Mouse (Mus musculus) CH12.LX (cell line): Measurements from ENCODE around the gene Abhd16a. TPM values are rescaled to one million over a fixed set of nuclear protein-coding genes. Genes with fewer than 3 reads are reported as not detected.

Experiments used
- DNase-seq: peaks from one replicate; pipeline ENCODE4 v3.0.0-alpha.2; 2013; ENCODE audit errors: extremely low read depth
- H3K27ac ChIP-seq: 2 replicates; pipeline ENCODE4 v1.5.1; 2012; ENCODE audit warnings: low read depth, mild to moderate bottlenecking, control low read depth, moderate library complexity; ENCODE audit not compliant: insufficient read depth
- H3K27me3 ChIP-seq: replicated peaks from 2 replicates; pipeline ENCODE3; 2012; ENCODE audit warnings: inconsistent platforms
- H3K36me3 ChIP-seq, 2 experiments: replicated peaks in 1 of 2; 2 replicates each; pipeline versions ENCODE3 to v1.6.1; 2012; ENCODE audit warnings: inconsistent platforms in 1 of 2, low read length in 1 of 2, mild to moderate bottlenecking in 1 of 2, mixed read lengths in 1 of 2, moderate library complexity in 1 of 2; ENCODE audit not compliant: control insufficient read depth in 1 of 2, insufficient read depth in 1 of 2
- H3K4me1 ChIP-seq, 2 experiments: 2 replicates each; pipeline ENCODE4 v1.6.1; 2012; ENCODE audit warnings: inconsistent platforms in 1 of 2, moderate library complexity in 1 of 2; ENCODE audit not compliant: insufficient read depth in 2 of 2, control insufficient read depth in 1 of 2
- H3K4me2 ChIP-seq: 2 replicates; pipeline ENCODE4 v1.6.1; 2012; ENCODE audit warnings: low read depth, mild to moderate bottlenecking, control low read depth; ENCODE audit not compliant: poor library complexity, insufficient read depth, severe bottlenecking
- H3K4me3 ChIP-seq, 3 experiments: fragments of 150-350 bp in 1 of 3; sonication (generic) in 1 of 3; replicated peaks in 1 of 3; 2 replicates each; pipeline versions ENCODE3 to v1.5.1; 2011 to 2012; ENCODE audit warnings: low read depth in 2 of 3, low read length in 2 of 3, mild to moderate bottlenecking in 2 of 3, moderate library complexity in 2 of 3, control low read depth in 1 of 3, improper control_type of control experiment in 1 of 3, inconsistent platforms in 1 of 3, mixed read lengths in 1 of 3; ENCODE audit not compliant: poor library complexity in 1 of 3
- H3K79me2 ChIP-seq: replicated peaks from 2 replicates; pipeline ENCODE4 v1.6.1; 2012; ENCODE audit warnings: mild to moderate bottlenecking, moderate library complexity; ENCODE audit not compliant: control insufficient read depth, poor library complexity, insufficient read depth, severe bottlenecking; ENCODE audit errors: extremely low read depth
- H3K9ac ChIP-seq: 2 replicates; pipeline ENCODE4 v1.6.1; 2012; ENCODE audit warnings: low read depth, mild to moderate bottlenecking, control low read depth, moderate library complexity; ENCODE audit not compliant: insufficient read depth
- H3K9me3 ChIP-seq: replicated peaks from 2 replicates; pipeline ENCODE3; 2012; ENCODE audit warnings: low read length, inconsistent platforms, mixed read lengths
- BHLHE40 ChIP-seq: IDR thresholded peaks from 2 replicates; pipeline ENCODE4 v1.6.1; 2011; ENCODE audit warnings: mild to moderate bottlenecking, low read depth, low read length, improper control_type of control experiment
- CHD2 ChIP-seq: IDR thresholded peaks from 2 replicates; pipeline ENCODE4 v1.6.1; 2011; ENCODE audit warnings: low read length, improper control_type of control experiment
- CTCF ChIP-seq, 2 experiments: IDR thresholded peaks in 1 of 2; conservative IDR thresholded peaks in 1 of 2; 2 replicates each; pipeline ENCODE4 v1.5.1; 2011 to 2012; ENCODE audit warnings: low read depth in 2 of 2, low read length in 2 of 2, improper control_type of control experiment in 1 of 2, inconsistent platforms in 1 of 2, mild to moderate bottlenecking in 1 of 2, moderate library complexity in 1 of 2
- ELF1 ChIP-seq: IDR thresholded peaks from 2 replicates; pipeline ENCODE4 v1.6.1; 2014; ENCODE audit warnings: low read depth, mild to moderate bottlenecking, inconsistent platforms, low read length, improper control_type of control experiment
- EP300 ChIP-seq: IDR thresholded peaks from 2 replicates; pipeline ENCODE4 v1.6.1; 2011; ENCODE audit warnings: low read length, improper control_type of control experiment
- GABPA ChIP-seq: IDR thresholded peaks from 2 replicates; pipeline ENCODE4 v1.6.1; 2012; ENCODE audit warnings: low read depth, low read length, improper control_type of control experiment, inconsistent platforms; ENCODE audit not compliant: insufficient replicate concordance
- HCFC1 ChIP-seq: IDR thresholded peaks from 2 replicates; pipeline ENCODE4 v1.6.1; 2012; ENCODE audit warnings: low read depth, mild to moderate bottlenecking, inconsistent platforms, low read length, improper control_type of control experiment
- IRF4 ChIP-seq: IDR thresholded peaks from 2 replicates; pipeline ENCODE4 v1.6.1; 2014; ENCODE audit warnings: low read depth, mild to moderate bottlenecking, inconsistent platforms, low read length, improper control_type of control experiment
- JUN ChIP-seq: IDR thresholded peaks from 2 replicates; pipeline ENCODE4 v1.6.1; 2011; ENCODE audit warnings: low read depth, mild to moderate bottlenecking, low read length, improper control_type of control experiment, moderate library complexity; ENCODE audit not compliant: insufficient read depth
- JUND ChIP-seq: conservative IDR thresholded peaks from 2 replicates; pipeline ENCODE4 v1.6.1; 2011; ENCODE audit warnings: low read depth, low read length, improper control_type of control experiment
- KAT2A ChIP-seq: IDR thresholded peaks from 2 replicates; pipeline ENCODE4 v1.6.1; 2012; ENCODE audit warnings: low read length, improper control_type of control experiment, inconsistent platforms; ENCODE audit not compliant: insufficient replicate concordance
- MAFK ChIP-seq: IDR thresholded peaks from 2 replicates; pipeline ENCODE4 v1.6.1; 2011; ENCODE audit warnings: low read length, improper control_type of control experiment; ENCODE audit not compliant: insufficient replicate concordance
- MAZ ChIP-seq: IDR thresholded peaks from 2 replicates; pipeline ENCODE4 v1.6.1; 2012; ENCODE audit warnings: low read depth, mild to moderate bottlenecking, inconsistent platforms, low read length, improper control_type of control experiment, moderate library complexity
- MEF2A ChIP-seq: IDR thresholded peaks from 2 replicates; pipeline ENCODE4 v1.6.1; 2014; ENCODE audit warnings: low read depth, mild to moderate bottlenecking, inconsistent platforms, low read length, improper control_type of control experiment, borderline replicate concordance
- MXI1 ChIP-seq: IDR thresholded peaks from 2 replicates; pipeline ENCODE4 v1.6.1; 2011; ENCODE audit warnings: mild to moderate bottlenecking, low read depth, low read length, improper control_type of control experiment
- PAX5 ChIP-seq: IDR thresholded peaks from 2 replicates; pipeline ENCODE4 v1.6.1; 2012; ENCODE audit warnings: low read length, inconsistent platforms, mixed read lengths
- POLR2AphosphoS2 ChIP-seq: IDR thresholded peaks from 2 replicates; pipeline ENCODE4 v1.6.1; 2011; ENCODE audit warnings: low read depth, low read length, improper control_type of control experiment
- RAD21 ChIP-seq: IDR thresholded peaks from 2 replicates; pipeline ENCODE4 v1.6.1; 2011; ENCODE audit warnings: low read depth, mild to moderate bottlenecking, low read length, improper control_type of control experiment, moderate library complexity
- SIN3A ChIP-seq: IDR thresholded peaks from 2 replicates; pipeline ENCODE4 v1.6.1; 2012; ENCODE audit warnings: low read length, improper control_type of control experiment, inconsistent platforms
- SMC3 ChIP-seq: IDR thresholded peaks from 2 replicates; pipeline ENCODE4 v1.6.1; 2011; ENCODE audit warnings: low read depth, low read length, improper control_type of control experiment
- TBP ChIP-seq: conservative IDR thresholded peaks from 2 replicates; pipeline ENCODE4 v1.6.1; 2011; ENCODE audit warnings: low read depth, low read length, improper control_type of control experiment
- UBTF ChIP-seq: IDR thresholded peaks from 2 replicates; pipeline ENCODE4 v1.6.1; 2012; ENCODE audit warnings: low read depth, mild to moderate bottlenecking, inconsistent platforms, low read length, improper control_type of control experiment, moderate library complexity
- USF2 ChIP-seq: conservative IDR thresholded peaks from 2 replicates; pipeline ENCODE4 v1.6.1; 2011; ENCODE audit warnings: low read depth, low read length, improper control_type of control experiment
- ZKSCAN1 ChIP-seq: IDR thresholded peaks from 2 replicates; pipeline ENCODE4 v1.6.1; 2012; ENCODE audit warnings: low read depth, inconsistent platforms, low read length, improper control_type of control experiment, borderline replicate concordance
- ZNF384 ChIP-seq: IDR thresholded peaks from 2 replicates; pipeline ENCODE4 v1.6.1; 2012; ENCODE audit warnings: low read depth, low read length, improper control_type of control experiment, inconsistent platforms
- dilution Hi-C: fragments of 300-500 bp; cut with MboI; formaldehyde crosslinking; loops from 2 replicates; pipeline ENCODE4 v1.14.3; 2020; ENCODE audit warnings: low sequenced_read_pairs; ENCODE audit not compliant: extremely low pct_unique_long_range_greater_than_20kb, extremely low pct_ligation_motif_present
- in situ Hi-C: fragments of 300-500 bp; cut with MboI; formaldehyde crosslinking; loops from 3 replicates; pipeline ENCODE4 v1.14.3; 2019; ENCODE audit warnings: low sequenced_read_pairs, low pct_ligation_motif_present, low pct_unique_long_range_greater_than_20kb, mixed read lengths
- polyA plus RNA-seq: library from polyadenylated mRNA; unstranded; fragments of >175 nt; gene quantifications from 2 replicates; pipeline ENCODE4 v1.2.1, GENCODE M21; 2012; ENCODE audit warnings: low read depth; ENCODE audit not compliant: insufficient read length
- total RNA-seq, 2 experiments: library from RNA; depleted of rRNA; stranded (reverse); fragments of 300-350 nt in 1 of 2; fragments of >200 nt in 1 of 2; gene quantifications; 2 replicates each; pipeline ENCODE4 v1.2.3; 2012 to 2014

The Abhd16a gene
- total and polyA plus RNA-seq, 3 experiments: 11.6 to 16.6 (median 15.3) TPM

DNA sequence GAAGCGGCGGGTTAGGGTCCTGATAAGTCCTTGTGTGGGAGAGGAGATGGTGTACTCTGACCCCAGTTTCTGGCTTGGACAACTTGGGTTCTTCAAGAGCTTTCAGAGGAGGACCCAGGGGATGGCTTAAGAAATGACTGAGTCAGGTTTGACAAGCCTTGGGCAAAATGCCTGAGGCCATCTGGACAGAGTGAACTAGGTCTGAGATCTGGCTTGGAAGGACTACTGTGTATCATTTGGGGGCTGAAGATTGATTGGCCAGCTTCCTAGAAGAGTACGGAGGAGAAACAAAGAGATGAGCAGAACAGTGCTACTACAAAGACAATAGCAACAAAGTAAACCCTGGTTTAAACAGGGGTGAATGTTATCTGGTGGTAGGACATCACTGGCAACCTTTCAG is 25.6 kb upstream of the Abhd16a start:
- no peak for TF ChIP-seq RAD21
- TF ChIP-seq BHLHE40: no peak
- TF ChIP-seq SMC3: no peak
- TF ChIP-seq CTCF (conservative IDR thresholded peaks at IDR 0.05 in 1 of 2, IDR thresholded peaks at IDR 0.05 in 1 of 2; ENCODE audit: low read depth in 2 of 2, low read length in 2 of 2): no peak
- TF ChIP-seq KAT2A: no peak
- no peak for TF ChIP-seq ELF1
- no peak for TF ChIP-seq MAFK
- no peak for TF ChIP-seq HCFC1
- no peak for DNase-seq
- H3K4me1 ChIP-seq: peaks cover under 1 to 2% of the 10 kb centered on the region in 2 experiments; a peak in 2 of 4 replicates
- dilution Hi-C loops (no loop called here), in situ Hi-C loops (no loop called here)
- no peaks in the 10 kb centered on the region for H3K79me2 ChIP-seq
- no peak overlapping the region for H3K4me2 ChIP-seq
- H3K36me3 ChIP-seq: peaks cover 25 to 58% of the 10 kb centered on the region in 2 experiments
- no peak overlapping the region for H3K4me3 ChIP-seq
- no peaks in the 10 kb centered on the region for H3K9me3 ChIP-seq
- no peaks in the 10 kb centered on the region for H3K27me3 ChIP-seq
- H3K27ac ChIP-seq: no peak overlapping the region
- no peak overlapping the region for H3K9ac ChIP-seq

DNA sequence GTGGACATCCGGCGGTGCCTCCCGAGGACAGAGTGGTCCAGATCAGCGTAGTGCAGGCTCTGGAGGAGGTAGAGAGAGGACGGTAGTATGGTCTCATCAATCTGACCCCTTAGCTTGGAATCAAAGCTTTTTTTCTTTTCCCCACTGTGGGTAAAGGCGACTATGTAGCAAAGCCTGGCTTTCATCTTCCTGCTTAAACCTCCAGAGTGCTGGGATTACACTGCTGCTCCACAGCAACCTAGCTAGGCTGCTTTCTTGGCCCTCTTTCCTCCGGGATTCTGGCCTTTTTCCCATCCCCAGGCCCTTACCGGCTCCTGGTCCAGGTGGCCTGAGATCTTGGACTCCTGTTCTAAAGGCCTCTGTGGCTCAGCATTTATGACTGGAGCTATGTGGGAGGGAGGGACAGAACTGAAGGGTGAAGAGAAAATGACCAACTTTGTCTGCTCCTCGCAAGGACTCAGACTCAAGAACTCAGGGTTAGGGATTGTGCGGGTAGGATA is 24.6 kb upstream of the Abhd16a start:
- Histone ChIP-seq H3K36me3 (peaks cover 15 to 48% of the 10 kb centered on the region in 2 experiments), H3K4me1 (0 out of 4 replicates have a peak, but pooled peaks cover 0 to 2% of the 10 kb centered on the region in 2 experiments), H3K79me2 (no peaks in the 10 kb centered on the region), H3K4me2 (no peak overlapping the region), H3K4me3 (no peak overlapping the region), H3K9ac (no peak overlapping the region), H3K9me3 (no peaks in the 10 kb centered on the region), H3K27me3 (no peaks in the 10 kb centered on the region), H3K27ac (no peak overlapping the region)
- in situ Hi-C loops (no loop called here), dilution Hi-C loops (no loop called here)
- TF ChIP-seq JUND (no peak), TBP (no peak), MAZ (no peak), MEF2A (no peak), PAX5 (no peak), UBTF (no peak), EP300 (no peak), JUN (no peak), ZNF384 (no peak), IRF4 (no peak), ELF1 (no peak), MXI1 (no peak), CHD2 (no peak), ZKSCAN1 (no peak), SMC3 (no peak), USF2 (no peak), SIN3A (no peak), POLR2AphosphoS2 (no peak), GABPA (no peak)
- DNase-seq: no peak
